Mouse (Mus musculus): ENCODE measurements around the gene Wsb2. TPM values are rescaled to one million over a fixed set of nuclear protein-coding genes. Genes with fewer than 3 reads are reported as not detected.
A peak's percentile ranks its signal among the peaks of the same experiment; 100 is the strongest.

Wsb2 gene
- polyA plus RNA-seq, 1 experiment from 2014 or later: 299 TPM

DNA sequence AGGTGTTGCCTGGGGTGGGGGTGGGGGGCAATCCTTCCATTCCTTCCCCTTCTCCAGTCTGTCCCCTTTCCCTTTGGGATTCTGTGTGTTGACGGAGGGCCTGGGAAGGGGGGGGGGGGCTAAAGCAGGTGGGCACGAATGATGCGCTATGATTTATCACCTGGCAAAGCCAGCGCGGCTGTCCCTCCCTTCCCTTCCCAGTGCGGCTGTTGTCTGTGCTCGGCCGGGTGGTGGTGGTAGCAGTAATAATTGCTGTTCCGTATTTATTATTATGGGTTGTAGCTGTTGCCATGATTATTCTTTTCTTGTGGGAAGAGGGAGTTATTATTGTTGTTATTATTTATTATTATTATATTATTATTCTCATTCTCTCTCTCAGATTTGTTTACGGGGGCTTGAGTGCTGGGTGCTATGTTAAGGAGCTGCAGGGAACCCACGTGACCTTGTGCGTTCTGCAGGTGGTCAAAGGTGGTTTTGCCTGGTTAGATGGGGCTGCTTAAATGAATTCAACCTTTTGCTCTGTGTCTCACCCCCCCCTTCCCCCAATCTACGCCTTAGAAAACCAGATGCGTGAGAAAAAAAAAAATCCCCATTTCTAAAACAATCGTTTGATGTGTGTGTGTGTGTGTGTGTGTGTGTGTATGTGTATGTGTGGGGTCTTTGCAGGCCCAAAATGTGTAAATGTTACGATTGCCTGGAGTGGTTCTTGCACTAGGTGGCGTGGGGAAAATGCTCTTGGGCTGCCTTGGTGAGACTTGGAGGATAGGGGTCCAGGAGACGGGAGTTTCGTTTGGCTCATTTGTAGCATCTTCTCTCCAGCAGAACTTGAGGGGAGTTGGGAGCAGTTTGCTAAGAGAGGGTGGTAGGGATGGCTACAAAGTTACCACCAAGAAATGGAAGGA, 58.2 kb downstream of the Wsb2 start:
- ATAC-seq (ENCODE audit: low FRiP score): peak; percentile 20; the same call in 1 of the 2 replicates
- H3K9ac ChIP-seq (replicated peaks): peak overlapping the region; percentile 89
- peak overlapping the region; percentile 69 for H3K4me3 ChIP-seq (replicated peaks)
- no peaks in the 10 kb centered on the region for H3K27me3 ChIP-seq (replicated peaks)
- no peaks in the 10 kb centered on the region for H3K36me3 ChIP-seq
- peak overlapping the region; percentile 99 for H3K27ac ChIP-seq (replicated peaks)
- H3K9me3 ChIP-seq (replicated peaks): no peaks in the 10 kb centered on the region
- peak overlapping the region; percentile 81 for H3K4me2 ChIP-seq
- 17% methylated on average over 18 of the region's 19 CpGs for WGBS
- peaks cover 27% of the 10 kb centered on the region for H3K4me1 ChIP-seq

DNA sequence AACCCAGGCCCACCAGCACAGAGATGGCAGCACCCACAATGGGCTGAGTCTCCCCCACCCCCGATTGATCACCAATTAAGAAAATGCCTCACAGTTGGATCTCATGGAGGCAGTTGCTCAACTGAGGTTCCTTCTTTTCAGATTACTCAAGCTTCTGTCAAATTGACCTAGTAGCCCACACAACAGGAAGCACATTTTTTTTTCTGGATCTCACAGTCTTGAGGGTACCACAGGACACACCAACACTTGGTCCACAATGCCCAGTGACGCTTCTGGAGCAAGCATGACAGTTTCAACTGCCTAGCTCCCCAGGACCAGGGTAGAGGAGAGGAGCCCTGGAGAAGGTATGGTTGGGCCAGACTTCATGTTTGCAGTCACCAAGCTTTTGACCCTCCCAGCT, 60.3 kb downstream of the Wsb2 start:
- ATAC-seq (ENCODE audit: low FRiP score): no peak
- H3K9me3 ChIP-seq (replicated peaks): no peaks in the 10 kb centered on the region
- H3K4me3 ChIP-seq (replicated peaks): no peak overlapping the region
- no peaks in the 10 kb centered on the region for H3K36me3 ChIP-seq
- no peak overlapping the region for H3K27ac ChIP-seq (replicated peaks)
- H3K9ac ChIP-seq (replicated peaks): no peak overlapping the region
- WGBS: 65% methylated on average over 2 of the region's 2 CpGs
- H3K4me2 ChIP-seq: no peak overlapping the region
- H3K27me3 ChIP-seq (replicated peaks): no peaks in the 10 kb centered on the region
- peaks cover 27% of the 10 kb centered on the region for H3K4me1 ChIP-seq

Other genes with a start within 250 kb of the Wsb2 start
- 79.4 and 81.9 TPM in 2 replicates for gene Suds3, start 241.2 kb upstream of the Wsb2 start, polyA plus RNA-seq (2015; fragmentation: Nextera tagmentation; extraction: Ambion mirVana)
- gene Taok3, start 237.2 kb upstream of the Wsb2 start, polyA plus RNA-seq (2015; fragmentation: Nextera tagmentation; extraction: Ambion mirVana): 63.8 and 67.1 TPM in 2 replicates
- 1,021 and 1,056 TPM in 2 replicates for gene Pebp1, start 69.7 kb upstream of the Wsb2 start, polyA plus RNA-seq (2015; fragmentation: Nextera tagmentation; extraction: Ambion mirVana)
- gene Vsig10, start 38.2 kb upstream of the Wsb2 start, polyA plus RNA-seq (2015; fragmentation: Nextera tagmentation; extraction: Ambion mirVana): 1.8 and 2.5 TPM in 2 replicates
- 24.8 and 41.8 TPM in 2 replicates for gene Rfc5, start 31.7 kb downstream of the Wsb2 start, polyA plus RNA-seq (2015; fragmentation: Nextera tagmentation; extraction: Ambion mirVana)
- gene Ksr2, start 56.7 kb downstream of the Wsb2 start, polyA plus RNA-seq (2015; fragmentation: Nextera tagmentation; extraction: Ambion mirVana): 6.4 and 7.4 TPM in 2 replicates

All from neural tube, embryonic 15.5 days (tissue).